Mouse (Mus musculus): Measurements from ENCODE around the gene Acaca. TPM values are rescaled to one million over a fixed set of nuclear protein-coding genes. Genes with fewer than 3 reads are reported as not detected.

The Acaca gene
- total RNA-seq, 2 experiments from 2014 or later = 84.5 to 85.3 TPM

GRCm38 (mm10) chr11:84141752-84142151, 12.3 kb downstream of the Acaca start:
- DNase-seq (ENCODE audit: low spot score in 2 of 2) = peak in 1 of 2 experiments; percentile 20
- intact Hi-C loops (cut with DNase I) = loop anchor here (2.0 kb wide), 1 partner anchor 27 kb away; no protein-coding TSS in a partner anchor

GRCm38 (mm10) chr11:84145201-84145798, 15.8 kb downstream of the Acaca start:
- no peak for DNase-seq (ENCODE audit: low spot score in 2 of 2)
- intact Hi-C loops (cut with DNase I) = no loop called here

DNA sequence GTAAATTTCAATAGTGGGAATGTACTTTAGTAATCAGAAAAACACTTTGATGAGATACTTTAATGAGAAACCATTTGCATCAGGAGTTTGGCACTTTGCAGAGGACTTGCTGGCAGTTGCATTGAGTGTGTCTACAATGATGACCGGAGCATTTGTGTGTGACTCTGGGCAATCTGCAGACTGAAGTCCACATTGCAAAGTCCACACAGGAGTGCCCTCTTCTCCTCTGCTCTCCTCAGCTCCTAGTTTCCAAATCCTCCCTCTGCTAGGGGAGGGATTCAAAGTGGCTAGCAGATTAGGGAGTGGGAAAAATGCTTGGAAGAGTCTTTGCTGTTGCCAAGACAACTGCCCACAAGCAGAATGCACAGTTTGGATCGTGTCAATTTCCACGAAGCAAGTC, 16.6 kb downstream of the Acaca start:
- DNase-seq (ENCODE audit: low spot score in 2 of 2) = no peak
- intact Hi-C loops (cut with DNase I) = no loop called here

DNA sequence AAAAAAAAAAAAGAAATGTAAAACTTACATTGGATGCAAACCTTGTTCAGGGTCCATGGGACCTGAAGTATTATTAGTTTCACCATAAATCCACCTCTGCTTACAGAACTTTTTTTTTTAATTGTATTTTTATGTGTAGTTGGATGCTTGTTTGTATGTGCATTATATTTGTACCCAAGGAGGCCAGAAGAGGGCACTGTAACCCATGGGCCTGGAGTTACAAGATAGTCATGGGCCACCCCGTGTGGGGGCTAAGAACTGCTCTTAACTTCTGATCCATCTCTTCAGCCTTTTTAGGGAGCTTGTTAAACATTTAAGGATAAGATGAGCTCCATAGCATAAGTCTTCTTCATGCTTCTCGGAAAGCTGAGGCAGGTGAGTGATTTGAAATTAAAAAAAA, 21.4 kb downstream of the Acaca start:
- DNase-seq (ENCODE audit: low spot score in 2 of 2) = no peak
- intact Hi-C loops (cut with DNase I) = no loop called here

- DNase-seq (ENCODE audit: low spot score in 2 of 2) = no peak
- intact Hi-C loops (cut with DNase I) = no loop called here
Measured at GRCm38 (mm10) chr11:84156535-84157262, 27.2 kb downstream of the Acaca start.

- intact Hi-C loops (cut with DNase I) = no loop called here
- DNase-seq (ENCODE audit: low spot score in 2 of 2) = no peak
Measured at GRCm38 (mm10) chr11:84164123-84164522, 34.7 kb downstream of the Acaca start.

DNA sequence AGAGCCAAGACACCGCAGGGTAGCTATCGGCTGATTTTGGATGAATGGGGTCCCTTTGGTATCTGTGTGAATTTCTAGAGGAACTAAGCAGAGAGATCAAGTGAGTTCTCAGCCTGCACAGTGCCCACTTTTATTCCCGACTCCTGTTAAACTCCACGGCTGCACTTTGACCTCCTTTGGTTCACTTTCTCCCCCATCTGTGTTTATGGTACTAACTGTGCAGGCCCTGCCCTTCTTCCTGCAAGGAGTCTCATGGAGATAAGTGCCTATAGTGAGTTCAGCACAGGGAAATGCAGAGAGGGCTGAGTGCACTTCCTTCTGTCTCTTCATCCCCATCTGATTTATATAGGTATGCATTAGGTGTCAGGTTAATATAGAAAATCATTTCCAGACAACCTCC, 35.1 kb downstream of the Acaca start:
- no peak for DNase-seq (ENCODE audit: low spot score in 2 of 2)
- intact Hi-C loops (cut with DNase I) = no loop called here

DNA sequence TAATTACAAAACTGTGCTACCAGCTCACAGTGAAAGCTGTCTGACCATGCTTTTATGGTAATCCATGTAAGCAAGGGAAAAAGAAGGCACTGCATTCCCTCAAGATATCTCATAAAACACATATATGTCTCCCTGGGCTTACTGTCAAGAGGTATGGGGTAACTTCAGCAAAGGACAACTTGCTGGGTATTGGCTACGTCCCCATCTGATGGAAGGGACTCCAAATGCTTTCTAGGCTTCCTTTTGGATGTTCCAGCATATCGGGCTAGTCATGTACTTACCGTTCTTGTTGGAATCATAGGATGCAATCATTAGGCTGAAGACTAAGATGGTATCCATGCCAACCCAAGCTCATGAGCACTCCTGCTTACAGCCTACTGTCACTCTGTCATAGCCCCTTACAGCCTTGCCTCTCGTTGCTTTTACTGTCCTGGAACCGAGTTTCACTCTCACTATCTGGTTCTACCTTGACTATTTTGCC, 37.6 kb downstream of the Acaca start, which contains the start of gene Gm11437:
Gene Gm11437, minus strand, starts transcription at position 431 of the 481 bp plus-strand sequence.
- intact Hi-C loops (cut with DNase I) = no loop called here
- DNase-seq (ENCODE audit: low spot score in 2 of 2) = no peak

DNA sequence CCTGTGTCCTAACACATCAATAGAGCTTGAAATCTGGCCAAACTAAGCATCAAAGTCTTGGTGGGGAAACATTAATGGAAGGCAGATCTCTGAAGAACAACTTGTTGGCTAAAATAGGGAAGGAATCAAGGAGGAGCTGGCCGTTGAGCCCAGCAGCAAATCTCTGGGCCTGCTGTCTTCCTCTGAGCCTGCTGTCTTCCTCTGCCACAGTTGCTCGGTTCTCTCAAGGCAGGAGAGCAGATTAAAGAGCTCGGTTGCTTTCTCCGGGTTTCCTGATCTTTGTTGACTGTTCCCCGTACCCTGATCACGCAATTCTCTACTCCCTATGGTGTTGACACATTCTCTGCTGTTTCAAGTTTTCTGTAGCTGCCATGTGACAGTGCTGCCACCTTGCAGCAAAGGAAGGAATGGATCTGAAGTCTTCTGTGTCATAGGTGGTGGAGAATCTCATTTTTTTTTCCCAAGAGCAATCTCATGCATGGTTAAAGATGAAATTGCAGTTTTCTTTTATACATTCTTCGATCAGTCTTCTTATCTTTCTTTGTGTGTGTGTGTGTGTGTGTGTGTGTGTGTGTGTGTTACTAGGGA, 39.3 kb downstream of the Acaca start:
- peak; percentile 21 to 27 for DNase-seq (ENCODE audit: low spot score in 2 of 2)
- intact Hi-C loops (cut with DNase I) = loop anchor here (2.0 kb wide), 1 partner anchor 28 kb away; no protein-coding TSS in a partner anchor

GRCm38 (mm10) chr11:84172539-84173435, 43.3 kb downstream of the Acaca start:
- intact Hi-C loops (cut with DNase I) = no loop called here
- DNase-seq (ENCODE audit: low spot score in 2 of 2) = no peak

DNA sequence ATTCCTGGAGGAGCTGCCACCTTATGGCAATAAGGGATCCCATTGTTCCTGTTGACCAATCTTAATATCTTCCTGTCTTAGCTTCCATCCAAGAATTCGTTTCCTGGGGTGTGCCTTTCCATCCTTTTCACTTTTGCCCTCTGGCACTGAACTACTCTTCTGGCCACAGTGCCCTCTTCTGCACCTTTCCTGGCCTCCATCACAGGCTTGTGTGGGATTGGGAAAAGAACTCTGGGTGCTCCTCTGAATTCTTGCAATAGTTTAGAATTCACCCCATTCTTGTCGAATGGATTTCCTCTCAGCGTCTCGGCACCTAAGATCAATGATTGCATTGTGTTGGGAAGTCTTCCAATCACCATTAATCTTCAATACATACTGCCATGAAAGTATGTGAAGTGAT, 49.1 kb downstream of the Acaca start:
- intact Hi-C loops (cut with DNase I) = no loop called here
- no peak for DNase-seq (ENCODE audit: low spot score in 2 of 2)

DNA sequence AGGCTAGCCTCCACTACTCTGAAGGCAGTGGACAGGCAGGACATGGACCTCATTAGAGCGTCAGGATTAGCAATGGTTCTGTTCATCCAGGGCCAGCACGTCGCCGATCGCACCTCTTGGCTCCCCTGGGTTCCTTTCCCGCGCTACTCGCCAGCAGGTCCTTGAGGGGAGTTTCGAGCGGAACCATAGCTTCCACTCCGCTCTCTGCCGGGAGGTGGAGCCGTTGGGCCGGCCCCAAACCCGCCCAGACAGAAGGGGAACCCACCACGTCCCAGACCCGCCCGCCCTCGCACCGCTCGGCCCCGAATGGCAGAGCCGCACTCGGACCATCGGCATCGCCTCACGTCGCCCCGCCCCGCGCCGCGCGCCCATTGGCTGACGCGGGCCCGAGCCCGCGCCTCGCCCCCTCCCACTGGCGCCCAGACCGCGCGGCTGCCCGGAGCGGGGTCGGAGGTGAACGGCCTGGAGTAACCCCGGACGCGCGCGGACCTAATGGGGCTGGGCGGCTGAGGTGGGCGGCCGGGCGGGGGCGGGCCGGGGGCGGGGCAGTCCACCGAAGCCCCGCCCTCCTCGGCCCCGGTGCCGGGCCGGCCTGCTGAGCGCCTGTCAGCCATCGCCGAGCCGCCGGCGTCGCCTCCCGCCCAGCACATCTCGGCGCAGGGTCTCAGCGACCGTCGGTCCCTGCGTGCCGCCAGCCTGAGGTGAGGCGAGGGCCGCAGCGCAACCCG, 49.9 kb downstream of the Acaca start:
- DNase-seq (ENCODE audit: low spot score in 2 of 2) = peak; percentile 92 to 95
- intact Hi-C loops (cut with DNase I) = loop anchor here (1.0 kb wide), 1 partner anchor 64 kb away; no protein-coding TSS in a partner anchor

DNA sequence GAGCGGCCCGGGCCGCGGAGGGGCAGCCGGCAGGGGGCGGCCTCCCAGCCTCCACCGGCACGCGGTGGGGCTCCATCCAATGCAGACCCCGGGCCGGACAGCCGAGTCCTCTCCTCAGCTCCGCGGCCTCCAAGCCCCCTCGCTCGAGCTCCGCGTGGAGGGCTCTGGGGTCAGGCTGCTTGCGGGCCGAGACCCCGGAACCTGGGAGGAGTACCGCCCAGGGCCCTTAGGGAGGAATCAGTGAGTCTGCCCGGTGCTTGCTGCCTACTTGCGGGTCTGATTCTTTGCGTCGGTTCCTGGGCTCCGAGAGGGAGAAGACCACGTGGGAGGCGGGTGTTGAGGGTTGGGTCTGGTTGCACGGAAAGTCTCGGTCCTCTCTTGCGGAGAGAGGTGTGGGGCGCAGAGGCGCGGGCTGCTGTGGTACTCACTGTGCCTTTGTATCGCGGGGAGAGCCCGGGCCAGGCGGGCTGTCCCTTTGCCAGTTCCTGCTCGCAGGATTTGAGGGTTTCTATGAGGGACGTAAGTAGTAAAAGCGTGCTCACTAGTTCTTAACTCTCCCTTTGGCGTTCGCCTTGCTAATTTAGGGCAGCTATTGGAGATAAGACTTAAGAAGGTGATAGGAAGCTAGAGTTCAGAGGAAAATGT, 50.6 kb downstream of the Acaca start:
- intact Hi-C loops (cut with DNase I) = loop anchor here (1.0 kb wide), 1 partner anchor 63 kb away; no protein-coding TSS in a partner anchor
- DNase-seq (ENCODE audit: low spot score in 2 of 2) = peak; percentile 73 to 74

GRCm38 (mm10) chr11:84181286-84181685, 51.8 kb downstream of the Acaca start:
- intact Hi-C loops (cut with DNase I) = no loop called here
- DNase-seq (ENCODE audit: low spot score in 2 of 2) = no peak

DNA sequence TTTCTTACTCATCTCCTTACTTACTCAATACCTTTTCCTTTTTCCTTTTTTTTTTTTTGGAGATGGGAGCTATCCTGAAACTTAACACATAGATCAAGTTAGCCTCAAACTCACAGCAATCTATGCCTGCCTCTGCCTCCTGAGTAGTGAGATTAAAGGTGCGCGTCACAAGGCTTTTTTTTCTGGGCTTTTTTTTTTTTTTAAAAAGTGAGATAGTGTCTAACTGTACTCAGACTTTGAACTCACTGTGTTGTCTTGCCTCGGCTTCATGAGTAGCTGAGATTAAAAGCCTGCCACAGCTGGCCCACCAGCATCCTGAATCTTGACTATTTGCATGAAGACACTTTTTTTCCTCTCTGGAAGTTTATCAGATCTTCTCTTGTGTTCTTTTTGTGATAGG, 59.1 kb downstream of the Acaca start:
- DNase-seq (ENCODE audit: low spot score in 2 of 2) = no peak
- intact Hi-C loops (cut with DNase I) = no loop called here

DNA sequence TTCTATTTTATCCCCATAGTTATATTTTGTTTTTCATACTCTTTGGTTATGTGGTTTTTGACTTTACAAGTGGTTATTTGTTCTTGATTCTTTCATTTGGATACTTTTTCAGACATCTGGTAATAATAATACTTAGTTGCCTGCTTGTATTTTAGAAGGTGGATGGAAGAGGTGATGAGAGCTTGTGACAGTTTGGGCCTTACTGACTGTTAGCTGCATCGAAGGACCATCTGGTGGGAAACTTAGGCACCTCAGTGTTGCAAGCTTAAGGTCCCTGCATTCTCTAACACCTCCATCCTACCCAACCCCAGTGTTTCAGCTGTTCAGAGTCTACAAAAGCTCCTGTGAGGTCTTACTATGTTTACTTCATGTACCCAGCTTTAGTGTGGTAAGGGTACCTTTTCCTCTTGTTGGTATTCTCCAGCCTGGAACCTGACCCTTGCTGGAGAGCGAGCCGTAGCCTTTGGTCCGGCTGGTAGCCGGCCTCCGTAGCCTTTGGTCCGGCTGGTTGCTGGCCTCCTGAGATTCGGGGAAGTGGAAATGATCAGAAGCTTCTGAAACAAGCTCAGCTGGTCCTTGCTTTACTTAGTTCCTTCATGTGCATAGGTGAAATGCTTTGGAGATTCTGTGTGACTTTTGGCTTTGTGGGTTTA, 61.2 kb downstream of the Acaca start:
- no peak for DNase-seq (ENCODE audit: low spot score in 2 of 2)
- intact Hi-C loops (cut with DNase I) = no loop called here

GRCm38 (mm10) chr11:84193249-84193648, 63.8 kb downstream of the Acaca start:
- intact Hi-C loops (cut with DNase I) = no loop called here

GRCm38 (mm10) chr11:84194751-84195150, 65.3 kb downstream of the Acaca start:
- intact Hi-C loops (cut with DNase I) = no loop called here

More at GRCm38 (mm10) chr11:84193249-84193648, 63.8 kb downstream of the Acaca start:
- DNase-seq (ENCODE audit: low spot score in 2 of 2) = no peak

More at GRCm38 (mm10) chr11:84194751-84195150, 65.3 kb downstream of the Acaca start:
- DNase-seq (ENCODE audit: low spot score in 2 of 2) = no peak
